13 mouse cellular contexts compared by ENCODE assay signal in genomic region chr5:129049372-129049771, GRCm38 (mm10). TPM values are rescaled to one million over a fixed set of nuclear protein-coding genes. Genes with fewer than 3 reads are reported as not detected.
DNase-seq lines count a peak whose midpoint lies in the region; ATAC-seq and TF ChIP-seq lines count a peak whose summit lies in the region.
"Had no signal": no experiment of that assay in that cellular context is flagged by ENCODE, and none has a peak within 500 bp of the region (broad histone marks: within the 10 kb centered on the region; RNA-seq: fewer than 3 reads in every experiment).

No protein-coding gene starts in this region.

- no peaks in the 10 kb centered on the region for H3K36me3 ChIP-seq in midbrain, embryonic 14.5 days (ENCODE audit: control insufficient read depth, insufficient read depth, low read length)
- H3K36me3 ChIP-seq in midbrain, embryonic 13.5 days, result no peaks in the 10 kb centered on the region
- H3K36me3 ChIP-seq: limb, embryonic 15.5 days had no signal

- no peak overlapping the region for H3K9ac ChIP-seq in midbrain, embryonic 14.5 days (replicated peaks; ENCODE audit: low read length)
- no peak overlapping the region for H3K9ac ChIP-seq in midbrain, embryonic 13.5 days (replicated peaks)
- H3K9ac ChIP-seq: limb, embryonic 15.5 days had no signal

- no peak overlapping the region for H3K4me3 ChIP-seq in midbrain, embryonic 14.5 days (replicated peaks; ENCODE audit: low read depth, low read length)
- no peak overlapping the region for H3K4me3 ChIP-seq in midbrain, embryonic 13.5 days (replicated peaks)
- no peak overlapping the region for H3K4me3 ChIP-seq in gastrocnemius, adult 2 months
- H3K4me3 ChIP-seq: limb, embryonic 15.5 days had no signal

- peak; percentile 83 for DNase-seq in midbrain, embryonic 14.5 days
- DNase-seq in frontal cortex, adult 2 months (ENCODE audit: extremely low spot score in 1 of 2, low spot score in 1 of 2), result peak; percentile 72 to 83
- peak; percentile 73 to 88 for DNase-seq in left cerebral cortex, postnatal 25 days (ENCODE audit: low spot score in 2 of 2)
- no peak for DNase-seq in spleen, postnatal 4 days (ENCODE audit: low spot score in 2 of 2)
- DNase-seq in gastrocnemius, adult 2 months, result no peak
- DNase-seq in heart, adult 11 months, result no peak
- no peak for DNase-seq in gastrocnemius, postnatal 10 days
- DNase-seq: cerebellum, postnatal 36 days; heart, adult 18-20 months; thymus, postnatal 14 days had no signal

- WGBS in midbrain, embryonic 14.5 days, result 46% methylated on average over 9 of the region's 9 CpGs
- 50% methylated on average over 9 of the region's 9 CpGs for WGBS in midbrain, embryonic 13.5 days

- no peak overlapping the region for H3K27ac ChIP-seq in midbrain, embryonic 14.5 days (replicated peaks; ENCODE audit: low read depth, low read length)
- no peak overlapping the region for H3K27ac ChIP-seq in midbrain, embryonic 13.5 days
- H3K27ac ChIP-seq in gastrocnemius, adult 2 months, result no peak overlapping the region
- H3K27ac ChIP-seq: limb, embryonic 15.5 days had no signal

- TF ChIP-seq CTCF in gastrocnemius, adult 2 months (IDR thresholded peaks at IDR 0.05), result no peak

- no peaks in the 10 kb centered on the region for H3K27me3 ChIP-seq in midbrain, embryonic 14.5 days (ENCODE audit: control insufficient read depth, insufficient read depth, low read length)
- no peaks in the 10 kb centered on the region for H3K27me3 ChIP-seq in midbrain, embryonic 13.5 days
- H3K27me3 ChIP-seq: limb, embryonic 15.5 days had no signal

- no peak for ATAC-seq in midbrain, embryonic 14.5 days (ENCODE audit: low FRiP score, low TSS enrichment)
- ATAC-seq in midbrain, embryonic 13.5 days, result no peak
- ATAC-seq: intestine, postnatal 0 days had no signal

- peaks cover 29% of the 10 kb centered on the region for H3K4me1 ChIP-seq in midbrain, embryonic 14.5 days (ENCODE audit: control insufficient read depth, insufficient read depth, low read length)
- peaks cover 55% of the 10 kb centered on the region for H3K4me1 ChIP-seq in midbrain, embryonic 13.5 days (replicated peaks)
- H3K4me1 ChIP-seq: limb, embryonic 15.5 days had no signal

- intact Hi-C loops in left cerebral cortex, postnatal 25 days (cut with DNase I), result no loop called here
- intact Hi-C loops in gastrocnemius, adult 2 months (cut with DNase I), result no loop called here

- no peaks in the 10 kb centered on the region for H3K9me3 ChIP-seq in midbrain, embryonic 14.5 days (ENCODE audit: control insufficient read depth, low read length)
- no peaks in the 10 kb centered on the region for H3K9me3 ChIP-seq in midbrain, embryonic 13.5 days
- H3K9me3 ChIP-seq: limb, embryonic 15.5 days had no signal

- H3K4me2 ChIP-seq in midbrain, embryonic 14.5 days (ENCODE audit: low read length), result no peak overlapping the region
- no peak overlapping the region for H3K4me2 ChIP-seq in midbrain, embryonic 13.5 days (replicated peaks)
- H3K4me2 ChIP-seq: limb, embryonic 15.5 days had no signal

RNA-seq across cellular contexts. Expression of gene Ran, which starts 29.5 kb away (rescaled TPM):
- polyA plus RNA-seq in midbrain, embryonic 14.5 days (2014; fragmentation: Nextera tagmentation; extraction: Ambion mirVana), result 391 and 451 TPM in 2 replicates
- polyA plus RNA-seq in midbrain, embryonic 13.5 days (2015; fragmentation: Nextera tagmentation; extraction: Ambion mirVana), result 529 and 559 TPM in 2 replicates
- polyA plus RNA-seq in frontal cortex, adult 2 months (2012; rRNA removed), result 132 and 137 TPM in 2 replicates
- total RNA-seq in left cerebral cortex, postnatal 25 days (2021), result 100 to 1,000 TPM; 150 to 162 TPM
- 10 to 100 TPM; 78.9 to 94.0 TPM for total RNA-seq in gastrocnemius, adult 2 months (2021)
- 10 to 100 TPM; 88.5 to 91.3 TPM for total RNA-seq in gastrocnemius, postnatal 10 days (2021)

RNA-seq across cellular contexts. Expression of gene Stx2, which starts 41.0 kb away (rescaled TPM):
- 10.4 and 15.6 TPM in 2 replicates for polyA plus RNA-seq in midbrain, embryonic 14.5 days (2014; fragmentation: Nextera tagmentation; extraction: Ambion mirVana)
- polyA plus RNA-seq in midbrain, embryonic 13.5 days (2015; fragmentation: Nextera tagmentation; extraction: Ambion mirVana), result 15.5 and 17.0 TPM in 2 replicates
- polyA plus RNA-seq in frontal cortex, adult 2 months (2012; rRNA removed), result 37.6 and 44.6 TPM in 2 replicates
- 10 to 100 TPM; 17.7 to 27.1 TPM for total RNA-seq in left cerebral cortex, postnatal 25 days (2021)
- total RNA-seq in gastrocnemius, adult 2 months (2021), result 1 to 10 TPM; 6.3 to 7.8 TPM
- 10 to 100 TPM; 11.5 to 15.3 TPM for total RNA-seq in gastrocnemius, postnatal 10 days (2021)

RNA-seq across cellular contexts. Expression of gene Adgrd1, which starts 47.2 kb away (rescaled TPM):
- 0.07 and 0.19 TPM in 2 replicates for polyA plus RNA-seq in midbrain, embryonic 14.5 days (2014; fragmentation: Nextera tagmentation; extraction: Ambion mirVana)
- 0.12 and 0.15 TPM in 2 replicates for polyA plus RNA-seq in midbrain, embryonic 13.5 days (2015; fragmentation: Nextera tagmentation; extraction: Ambion mirVana)
- 1.9 and 2.2 TPM in 2 replicates for polyA plus RNA-seq in frontal cortex, adult 2 months (2012; rRNA removed)
- 1 to 10 TPM; 2.3 to 2.9 TPM for total RNA-seq in left cerebral cortex, postnatal 25 days (2021)
- 1 to 10 TPM; 5.6 to 6.0 TPM for total RNA-seq in gastrocnemius, adult 2 months (2021)
- total RNA-seq in gastrocnemius, postnatal 10 days (2021), result 10 to 100 TPM in 1 of 2 experiments, 1 to 10 TPM in 1; 5.8 to 10.3 TPM

Comparison
In these comparisons a context has a peak if more than half of its experiments do, and no peak if none do; other contexts are left out.
1. DNase-seq: peak in midbrain, embryonic 14.5 days (single experiment), frontal cortex, adult 2 months (2 of 2) and left cerebral cortex, postnatal 25 days (2 of 2); none in spleen, postnatal 4 days (0 of 2), gastrocnemius, adult 2 months (single experiment), heart, adult 11 months (single experiment) and gastrocnemius, postnatal 10 days (single experiment).